Mouse (Mus musculus) midbrain, embryonic 16.5 days (tissue): ENCODE measurements around the gene Zeb2. TPM values are rescaled to one million over a fixed set of nuclear protein-coding genes. Genes with fewer than 3 reads are reported as not detected.

Experiments
- ATAC-seq: fragments of 200-750 bp; cut with Nextera tagmentation; 2 replicates; pipeline ENCODE4 v1.8.0; 2017; ENCODE audit warnings: moderate TSS enrichment
- H3K27ac ChIP-seq: fragments of 300-500 bp; sonication (generic); 2 replicates; pipeline ENCODE4 v1.5.1; 2014; ENCODE audit warnings: mild to moderate bottlenecking, low read length, mixed read lengths
- H3K27me3 ChIP-seq: fragments of 300-500 bp; sonication (generic); 2 replicates; pipeline ENCODE4 v1.6.1; 2014; ENCODE audit warnings: low read depth, low read length, mixed read lengths; ENCODE audit not compliant: control insufficient read depth, insufficient read depth
- H3K36me3 ChIP-seq: fragments of 300-500 bp; sonication (generic); 2 replicates; pipeline ENCODE4 v1.6.1; 2014; ENCODE audit warnings: mild to moderate bottlenecking, low read length, moderate library complexity, mixed read lengths; ENCODE audit not compliant: control insufficient read depth, insufficient read depth
- H3K4me1 ChIP-seq: fragments of 300-500 bp; sonication (generic); 2 replicates; pipeline ENCODE4 v1.6.1; 2014; ENCODE audit warnings: mild to moderate bottlenecking, low read length, mixed read lengths; ENCODE audit not compliant: control insufficient read depth, insufficient read depth
- H3K4me2 ChIP-seq: fragments of 300-500 bp; sonication (generic); 2 replicates; pipeline ENCODE4 v1.6.1; 2014; ENCODE audit warnings: mild to moderate bottlenecking, low read length, mixed read lengths
- H3K4me3 ChIP-seq: fragments of 300-500 bp; sonication (generic); 2 replicates; pipeline ENCODE4 v1.5.1; 2014; ENCODE audit warnings: low read depth, mild to moderate bottlenecking, low read length, moderate library complexity, mixed read lengths
- H3K9ac ChIP-seq: fragments of 300-500 bp; sonication (generic); 2 replicates; pipeline ENCODE4 v1.6.1; 2014; ENCODE audit warnings: low read depth, low read length, mixed read lengths
- H3K9me3 ChIP-seq: fragments of 300-500 bp; sonication (generic); replicated peaks from 2 replicates; pipeline ENCODE4 v1.6.1; 2014; ENCODE audit warnings: mild to moderate bottlenecking, low read length, mixed read lengths; ENCODE audit not compliant: control insufficient read depth, poor library complexity, severe bottlenecking
- WGBS: fragments of 180-500 bp; shearing (Covaris S2); extraction: QIAGEN DNeasy Blood & Tissue Kit; methylation state at CpG from one replicate; pipeline ENCODE4 v1.1.7; 2014; 5-methylcytosine and 5-hydroxymethylcytosine counted together
- polyA plus RNA-seq: library from polyadenylated mRNA; unstranded; fragments of >200 nt; fragmentation: Nextera tagmentation; extraction: Ambion mirVana; gene quantifications from 2 replicates; pipeline ENCODE4 v1.2.1, GENCODE M21; 2015

Zeb2 gene
- polyA plus RNA-seq, 1 experiment from 2014 or later, result 26.7 TPM

DNA sequence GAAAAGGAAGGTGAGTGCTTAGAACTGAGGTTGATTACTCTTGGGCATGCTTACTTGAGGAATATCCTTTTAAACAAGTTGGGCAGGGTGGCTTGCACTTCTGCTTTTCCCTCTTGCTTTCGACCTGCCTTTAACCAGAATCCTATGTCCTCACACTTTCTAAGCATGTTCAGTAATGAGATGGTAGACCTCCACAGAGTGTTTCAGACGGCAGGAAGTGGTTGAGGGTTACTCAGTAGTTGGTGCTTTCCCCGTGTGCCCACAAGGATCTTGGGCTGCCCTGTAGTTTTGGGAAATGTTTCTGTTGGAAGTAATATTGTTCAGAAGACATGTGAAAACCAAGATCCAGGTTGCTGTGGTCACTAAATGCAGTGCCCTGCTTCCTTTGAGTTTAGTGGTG, 135.5 kb downstream of the Zeb2 start:
- H3K4me2 ChIP-seq, result no peak overlapping the region
- WGBS, result 90% methylated on average over 3 of the region's 3 CpGs
- H3K27ac ChIP-seq, result no peak overlapping the region
- H3K4me1 ChIP-seq, result peaks cover 12% of the 10 kb centered on the region
- H3K27me3 ChIP-seq, result no peaks in the 10 kb centered on the region; the same call in 1 of the 2 replicates
- no peak overlapping the region for H3K4me3 ChIP-seq
- no peak for ATAC-seq
- no peaks in the 10 kb centered on the region for H3K36me3 ChIP-seq
- H3K9ac ChIP-seq, result no peak overlapping the region
- H3K9me3 ChIP-seq, result no peaks in the 10 kb centered on the region

GRCm38 (mm10) chr2:44979042-44979721, 138.0 kb downstream of the Zeb2 start:
- Histone ChIP-seq H3K9ac (peak overlapping the region; percentile 59), H3K4me3 (peak overlapping the region; percentile 39), H3K9me3 (no peaks in the 10 kb centered on the region), H3K4me1 (peaks cover 12% of the 10 kb centered on the region), H3K36me3 (no peaks in the 10 kb centered on the region), H3K27me3 (no peaks in the 10 kb centered on the region; the same call in 1 of the 2 replicates), H3K27ac (no peak overlapping the region), H3K4me2 (peak overlapping the region; percentile 73)
- 2% methylated on average over 18 of the region's 18 CpGs for WGBS
- peak; percentile 71 for ATAC-seq

DNA sequence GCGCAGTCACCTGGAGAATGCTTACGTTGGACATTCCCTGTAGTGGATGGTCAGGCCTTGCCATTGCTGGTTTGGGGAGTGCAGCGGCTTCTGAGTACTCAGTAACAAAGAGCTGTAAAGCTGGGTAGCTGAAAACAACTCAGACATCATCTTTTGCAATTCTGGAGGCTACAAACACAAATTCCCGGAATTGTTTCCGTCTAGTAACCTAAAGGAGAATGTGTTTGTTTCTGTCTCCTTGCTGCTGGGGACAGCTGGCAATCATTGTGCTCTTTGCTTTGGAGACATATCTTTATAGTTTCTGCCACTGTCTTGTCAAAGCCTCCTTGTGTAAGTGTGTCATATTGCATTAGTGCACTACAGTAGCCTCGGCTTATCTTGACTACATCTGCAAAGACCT, 139.2 kb downstream of the Zeb2 start:
- no peak overlapping the region for H3K4me2 ChIP-seq
- WGBS, result 83% methylated on average over 6 of the region's 6 CpGs
- no peak for ATAC-seq
- H3K9ac ChIP-seq, result no peak overlapping the region
- no peaks in the 10 kb centered on the region for H3K9me3 ChIP-seq
- H3K36me3 ChIP-seq, result no peaks in the 10 kb centered on the region
- H3K4me1 ChIP-seq, result peaks cover 12% of the 10 kb centered on the region
- no peaks in the 10 kb centered on the region; the same call in 1 of the 2 replicates for H3K27me3 ChIP-seq
- H3K27ac ChIP-seq, result no peak overlapping the region
- no peak overlapping the region for H3K4me3 ChIP-seq

DNA sequence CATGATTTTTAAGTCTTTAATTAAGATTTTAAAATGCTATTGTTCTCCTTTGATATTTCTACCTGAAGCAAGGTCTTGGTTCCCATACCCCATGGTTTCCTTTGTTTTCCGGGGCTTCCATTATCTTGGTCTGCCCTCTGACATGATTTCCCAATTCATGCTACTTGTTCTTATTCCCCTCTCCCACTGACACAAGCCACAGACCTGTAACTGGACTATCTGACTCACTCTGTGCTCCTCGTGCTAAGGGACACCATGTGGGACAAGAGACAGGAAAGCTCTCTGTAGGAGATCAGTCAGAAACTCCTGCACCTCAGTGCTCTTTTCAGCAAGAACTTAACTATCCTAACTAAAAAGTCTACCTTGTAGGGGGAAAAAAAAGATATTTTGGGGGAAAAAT, 139.6 kb downstream of the Zeb2 start:
- no peaks in the 10 kb centered on the region for H3K36me3 ChIP-seq
- WGBS, result 60% methylated on average over 2 of the region's 2 CpGs
- H3K9me3 ChIP-seq, result no peaks in the 10 kb centered on the region
- no peak overlapping the region for H3K27ac ChIP-seq
- no peak for ATAC-seq
- H3K9ac ChIP-seq, result no peak overlapping the region
- H3K4me2 ChIP-seq, result no peak overlapping the region
- H3K27me3 ChIP-seq, result no peaks in the 10 kb centered on the region; the same call in 1 of the 2 replicates
- H3K4me3 ChIP-seq, result no peak overlapping the region
- H3K4me1 ChIP-seq, result peaks cover 12% of the 10 kb centered on the region

- H3K4me1 ChIP-seq, result peaks cover 12% of the 10 kb centered on the region
- no peaks in the 10 kb centered on the region for H3K36me3 ChIP-seq
- no peak overlapping the region for H3K9ac ChIP-seq
- H3K4me2 ChIP-seq, result no peak overlapping the region
- no peak overlapping the region for H3K27ac ChIP-seq
- H3K9me3 ChIP-seq, result no peaks in the 10 kb centered on the region
- H3K27me3 ChIP-seq, result no peaks in the 10 kb centered on the region; the same call in 1 of the 2 replicates
- no peak overlapping the region for H3K4me3 ChIP-seq
- ATAC-seq, result no peak
- WGBS, result 86% methylated on average over 3 of the region's 3 CpGs
These were observed 140.1 kb downstream of the Zeb2 start for GRCm38 (mm10) chr2:44977051-44977450.

- Histone ChIP-seq H3K9me3 (no peaks in the 10 kb centered on the region), H3K4me2 (no peak overlapping the region), H3K27ac (no peak overlapping the region), H3K36me3 (no peaks in the 10 kb centered on the region), H3K27me3 (no peaks in the 10 kb centered on the region; the same call in 1 of the 2 replicates), H3K9ac (no peak overlapping the region), H3K4me1 (peaks cover 12% of the 10 kb centered on the region), H3K4me3 (no peak overlapping the region)
- WGBS, result 49% methylated on average over 4 of the region's 4 CpGs
- no peak for ATAC-seq
These were observed 140.7 kb downstream of the Zeb2 start for GRCm38 (mm10) chr2:44976484-44976883.

GRCm38 (mm10) chr2:44973828-44974227, 143.4 kb downstream of the Zeb2 start:
- ATAC-seq, result no peak
- H3K4me1 ChIP-seq, result peaks cover 3% of the 10 kb centered on the region
- H3K4me3 ChIP-seq, result no peak overlapping the region
- no peak overlapping the region for H3K9ac ChIP-seq
- 89% methylated on average over 6 of the region's 6 CpGs for WGBS
- no peaks in the 10 kb centered on the region; the same call in 1 of the 2 replicates for H3K27me3 ChIP-seq
- H3K4me2 ChIP-seq, result no peak overlapping the region
- H3K36me3 ChIP-seq, result no peaks in the 10 kb centered on the region
- no peak overlapping the region for H3K27ac ChIP-seq
- H3K9me3 ChIP-seq, result no peaks in the 10 kb centered on the region

- Histone ChIP-seq H3K4me2 (no peak overlapping the region), H3K4me1 (no peaks in the 10 kb centered on the region), H3K27ac (no peak overlapping the region), H3K27me3 (no peaks in the 10 kb centered on the region), H3K9me3 (no peaks in the 10 kb centered on the region), H3K9ac (no peak overlapping the region), H3K4me3 (no peak overlapping the region), H3K36me3 (no peaks in the 10 kb centered on the region)
- 92% methylated on average over 6 of the region's 6 CpGs for WGBS
- no peak for ATAC-seq
These were observed 147.0 kb downstream of the Zeb2 start for GRCm38 (mm10) chr2:44970087-44970646.

DNA sequence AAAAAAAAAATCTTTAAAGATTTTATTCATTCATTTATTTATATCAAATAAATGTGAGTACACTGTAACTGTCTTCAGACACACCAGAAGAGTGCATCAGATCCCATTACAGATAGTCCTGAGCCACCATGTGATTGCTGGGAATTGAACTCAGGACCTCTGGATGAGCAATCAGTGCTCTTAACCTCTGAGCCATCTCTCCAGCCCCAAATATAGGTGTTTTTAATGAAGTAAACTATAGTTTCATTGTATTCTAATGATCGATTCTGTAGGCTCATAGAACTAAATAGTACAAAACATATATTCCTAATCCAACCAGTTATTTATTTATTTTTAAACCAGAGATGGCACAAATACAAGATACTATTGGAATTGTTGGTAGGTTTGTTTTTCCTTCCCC, 147.6 kb downstream of the Zeb2 start:
- Histone ChIP-seq H3K4me3 (no peak overlapping the region), H3K27me3 (no peaks in the 10 kb centered on the region), H3K9me3 (no peaks in the 10 kb centered on the region), H3K4me1 (no peaks in the 10 kb centered on the region), H3K27ac (no peak overlapping the region), H3K36me3 (no peaks in the 10 kb centered on the region), H3K9ac (no peak overlapping the region), H3K4me2 (no peak overlapping the region)
- no peak for ATAC-seq
- 96% methylated on average over 1 of the region's 1 CpGs for WGBS
